Mouse (Mus musculus): Measurements from ENCODE around the gene Pcgf2. TPM values are rescaled to one million over a fixed set of nuclear protein-coding genes. Genes with fewer than 3 reads are reported as not detected.

Pcgf2 gene
- polyA plus RNA-seq, 2 experiments: 18.1 to 130 TPM

DNA sequence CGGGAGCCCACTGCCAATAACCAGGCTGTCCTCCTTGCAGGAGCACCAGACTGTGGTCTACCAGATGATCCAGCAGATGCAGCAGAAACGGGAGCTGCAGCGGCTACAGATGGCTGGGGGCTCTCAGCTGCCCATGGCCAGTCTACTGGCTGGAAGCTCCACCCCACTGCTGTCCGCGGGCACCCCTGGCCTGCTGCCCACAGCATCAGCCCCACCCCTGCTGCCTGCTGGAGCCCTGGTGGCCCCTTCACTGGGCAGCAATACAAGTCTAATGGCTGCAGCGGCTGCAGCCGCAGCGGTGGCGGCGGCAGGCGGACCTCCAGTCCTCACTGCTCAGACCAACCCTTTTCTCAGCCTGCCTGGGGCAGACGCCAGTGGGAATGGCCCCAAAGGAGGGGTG, 19.9 kb downstream of the Pcgf2 start:
- Histone ChIP-seq H3K36me3 (ENCODE audit: control insufficient read depth, insufficient read depth, low read length) (peaks cover 69% of the 10 kb centered on the region), H3K9me3 (ENCODE audit: control insufficient read depth, low read length) (no peaks in the 10 kb centered on the region), H3K4me2 (replicated peaks; ENCODE audit: low read depth, low read length, severe bottlenecking) (no peak overlapping the region), H3K27ac (replicated peaks; ENCODE audit: low read depth, low read length) (no peak overlapping the region), H3K4me1 (ENCODE audit: control insufficient read depth, insufficient read depth, low read length) (no peaks in the 10 kb centered on the region), H3K27me3 (ENCODE audit: control insufficient read depth, insufficient read depth, low read length) (no peaks in the 10 kb centered on the region), H3K9ac (ENCODE audit: low read depth, low read length, severe bottlenecking) (no peak overlapping the region), H3K4me3 (replicated peaks; ENCODE audit: low read length) (no peak overlapping the region)
- DNase-seq (ENCODE audit: low spot score) (no peak), ATAC-seq (ENCODE audit: low FRiP score, low read depth) (no peak)
- no peak for TF ChIP-seq POLR2A (IDR thresholded peaks at IDR 0.05; ENCODE audit: borderline replicate concordance, extremely low read depth, insufficient read depth, insufficient read length)
- WGBS: 87% methylated on average over 12 of the region's 12 CpGs

DNA sequence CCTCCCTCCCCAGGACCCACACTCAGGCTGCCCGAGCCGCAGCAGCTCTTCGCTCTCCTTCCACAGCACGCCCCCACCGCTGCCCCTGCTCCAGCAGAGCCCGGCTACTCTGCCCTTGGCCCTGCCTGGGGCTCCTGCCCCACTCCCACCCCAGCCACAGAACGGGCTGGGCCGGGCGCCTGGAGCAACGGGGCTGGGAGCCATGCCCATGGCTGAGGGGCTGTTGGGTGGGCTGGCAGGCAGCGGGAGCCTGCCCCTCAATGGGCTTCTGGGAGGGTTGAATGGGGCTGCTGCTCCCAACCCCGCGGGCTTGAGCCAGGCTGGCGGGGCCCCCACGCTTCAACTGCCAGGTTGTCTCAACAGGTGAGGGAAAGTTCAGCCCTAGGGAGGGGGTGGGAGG, 22.0 kb downstream of the Pcgf2 start:
- Histone ChIP-seq H3K27ac (replicated peaks; ENCODE audit: low read depth, low read length) (no peak overlapping the region), H3K4me2 (replicated peaks; ENCODE audit: low read depth, low read length, severe bottlenecking) (no peak overlapping the region), H3K36me3 (ENCODE audit: control insufficient read depth, insufficient read depth, low read length) (peaks cover 90% of the 10 kb centered on the region), H3K4me1 (ENCODE audit: control insufficient read depth, insufficient read depth, low read length) (no peaks in the 10 kb centered on the region), H3K9me3 (ENCODE audit: control insufficient read depth, low read length) (no peaks in the 10 kb centered on the region), H3K9ac (ENCODE audit: low read depth, low read length, severe bottlenecking) (no peak overlapping the region), H3K27me3 (ENCODE audit: control insufficient read depth, insufficient read depth, low read length) (no peaks in the 10 kb centered on the region), H3K4me3 (replicated peaks; ENCODE audit: low read length) (no peak overlapping the region)
- DNase-seq (ENCODE audit: low spot score) (no peak), ATAC-seq (ENCODE audit: low FRiP score, low read depth) (no peak)
- 87% methylated on average over 8 of the region's 15 CpGs for WGBS
- TF ChIP-seq POLR2A (IDR thresholded peaks at IDR 0.05; ENCODE audit: borderline replicate concordance, extremely low read depth, insufficient read depth, insufficient read length): no peak

DNA sequence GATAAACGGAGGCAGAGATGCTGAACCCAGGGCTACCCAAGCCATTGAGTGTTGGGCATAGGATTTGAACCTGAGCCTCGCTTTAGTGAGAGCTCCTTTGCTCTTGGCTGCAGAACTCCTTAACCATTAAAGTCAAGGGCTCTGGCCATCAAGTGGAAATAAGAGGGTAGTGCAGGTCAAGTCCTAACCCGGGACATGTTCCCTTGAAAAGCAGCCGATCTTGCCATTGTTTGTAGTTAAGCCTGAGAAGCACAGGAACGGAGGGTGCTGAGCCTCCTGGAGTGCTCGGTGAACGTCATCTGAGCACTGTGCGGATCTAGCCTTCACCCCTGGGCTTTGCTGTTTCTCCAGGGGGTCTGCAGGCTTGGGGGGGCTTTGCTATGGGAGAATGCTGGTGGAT, 22.5 kb downstream of the Pcgf2 start:
- Histone ChIP-seq H3K27ac (replicated peaks; ENCODE audit: low read depth, low read length) (no peak overlapping the region), H3K36me3 (ENCODE audit: control insufficient read depth, insufficient read depth, low read length) (peaks cover 95% of the 10 kb centered on the region), H3K9ac (ENCODE audit: low read depth, low read length, severe bottlenecking) (no peak overlapping the region), H3K4me3 (replicated peaks; ENCODE audit: low read length) (no peak overlapping the region), H3K4me1 (ENCODE audit: control insufficient read depth, insufficient read depth, low read length) (no peaks in the 10 kb centered on the region), H3K4me2 (replicated peaks; ENCODE audit: low read depth, low read length, severe bottlenecking) (no peak overlapping the region), H3K9me3 (ENCODE audit: control insufficient read depth, low read length) (no peaks in the 10 kb centered on the region), H3K27me3 (ENCODE audit: control insufficient read depth, insufficient read depth, low read length) (no peaks in the 10 kb centered on the region)
- no peak for TF ChIP-seq POLR2A (IDR thresholded peaks at IDR 0.05; ENCODE audit: borderline replicate concordance, extremely low read depth, insufficient read depth, insufficient read length)
- DNase-seq (ENCODE audit: low spot score) (no peak), ATAC-seq (ENCODE audit: low FRiP score, low read depth) (no peak)
- 67% methylated on average over 8 of the region's 8 CpGs for WGBS

DNA sequence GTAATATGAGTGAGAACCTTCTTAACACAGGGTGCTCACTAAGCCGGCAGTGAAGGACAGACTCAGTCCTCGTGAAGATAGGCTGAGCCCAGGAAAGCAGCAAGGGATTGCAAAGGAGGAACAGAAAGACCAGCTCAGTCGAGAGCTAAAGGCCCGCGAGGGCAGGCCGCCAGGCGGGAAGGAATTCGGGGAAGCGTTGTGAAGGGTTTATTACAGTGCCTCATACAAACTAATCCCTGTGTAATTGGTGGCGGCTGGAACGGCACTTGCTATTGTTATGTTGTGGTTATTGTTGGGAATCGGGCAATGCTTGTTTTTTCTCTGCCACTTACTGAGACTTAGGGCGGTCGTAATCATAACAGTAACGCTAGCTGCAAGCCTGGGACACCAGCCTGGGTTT, 22.9 kb downstream of the Pcgf2 start:
- 60% methylated on average over 15 of the region's 15 CpGs for WGBS
- Histone ChIP-seq H3K27ac (replicated peaks; ENCODE audit: low read depth, low read length) (no peak overlapping the region), H3K4me2 (replicated peaks; ENCODE audit: low read depth, low read length, severe bottlenecking) (no peak overlapping the region), H3K36me3 (ENCODE audit: control insufficient read depth, insufficient read depth, low read length) (peaks cover 96% of the 10 kb centered on the region), H3K4me1 (ENCODE audit: control insufficient read depth, insufficient read depth, low read length) (no peaks in the 10 kb centered on the region), H3K9ac (ENCODE audit: low read depth, low read length, severe bottlenecking) (no peak overlapping the region), H3K4me3 (replicated peaks; ENCODE audit: low read length) (no peak overlapping the region), H3K9me3 (ENCODE audit: control insufficient read depth, low read length) (no peaks in the 10 kb centered on the region), H3K27me3 (ENCODE audit: control insufficient read depth, insufficient read depth, low read length) (no peaks in the 10 kb centered on the region)
- ATAC-seq (ENCODE audit: low FRiP score, low read depth) (no peak), DNase-seq (ENCODE audit: low spot score) (no peak)
- no peak for TF ChIP-seq POLR2A (IDR thresholded peaks at IDR 0.05; ENCODE audit: borderline replicate concordance, extremely low read depth, insufficient read depth, insufficient read length)

DNA sequence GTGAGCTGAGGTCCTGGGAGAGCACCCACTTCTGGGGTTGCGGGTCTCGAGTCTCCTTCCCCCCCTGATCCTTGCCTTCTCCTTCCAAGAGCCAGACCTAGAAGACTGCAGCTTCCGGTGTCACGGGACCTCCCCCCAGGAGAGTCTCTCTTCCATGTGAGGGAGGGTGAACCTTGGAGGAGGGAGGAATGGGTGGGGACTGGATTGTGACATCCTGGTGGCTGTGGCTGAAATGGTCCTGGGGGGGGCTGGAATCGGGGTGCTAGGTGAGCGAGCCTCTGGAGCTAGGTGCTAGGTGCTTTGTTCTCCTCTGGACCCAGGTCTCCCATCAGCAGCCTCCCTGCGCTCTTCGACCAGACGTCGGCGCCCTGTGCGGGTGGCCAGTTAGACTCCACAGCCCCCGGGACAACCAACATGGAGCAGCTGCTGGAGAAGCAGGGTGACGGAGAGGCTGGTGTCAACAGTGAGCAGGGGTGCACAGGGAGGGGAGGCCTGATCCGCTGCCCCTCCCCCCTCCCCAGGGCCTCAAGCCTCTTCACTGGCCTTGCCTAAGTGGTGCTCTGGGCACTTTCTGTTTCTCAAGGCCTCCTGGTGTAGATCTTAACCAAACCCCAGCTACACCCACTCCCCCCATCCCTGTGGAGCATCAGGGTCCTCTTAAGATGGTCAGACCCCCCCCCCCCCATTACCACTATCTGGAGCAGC, 24.1 kb downstream of the Pcgf2 start:
- H3K9ac ChIP-seq (ENCODE audit: low read depth, low read length, severe bottlenecking): no peak overlapping the region
- H3K4me2 ChIP-seq (replicated peaks; ENCODE audit: low read depth, low read length, severe bottlenecking): no peak overlapping the region
- no peaks in the 10 kb centered on the region for H3K4me1 ChIP-seq (ENCODE audit: control insufficient read depth, insufficient read depth, low read length)
- H3K36me3 ChIP-seq (ENCODE audit: control insufficient read depth, insufficient read depth, low read length): peaks cover 95% of the 10 kb centered on the region
- no peak overlapping the region for H3K4me3 ChIP-seq (replicated peaks; ENCODE audit: low read length)
- no peak overlapping the region for H3K27ac ChIP-seq (replicated peaks; ENCODE audit: low read depth, low read length)
- no peaks in the 10 kb centered on the region for H3K27me3 ChIP-seq (ENCODE audit: control insufficient read depth, insufficient read depth, low read length)
- DNase-seq (ENCODE audit: low spot score): no peak
- WGBS: 83% methylated on average over 15 of the region's 15 CpGs
- no peak for TF ChIP-seq POLR2A (IDR thresholded peaks at IDR 0.05; ENCODE audit: borderline replicate concordance, extremely low read depth, insufficient read depth, insufficient read length)
- no peak for ATAC-seq (ENCODE audit: low FRiP score, low read depth)
- no peaks in the 10 kb centered on the region for H3K9me3 ChIP-seq (ENCODE audit: control insufficient read depth, low read length)
